Mouse (Mus musculus) MEL (cell line): Measurements from ENCODE around the gene 2010300C02Rik. TPM values are rescaled to one million over a fixed set of nuclear protein-coding genes. Genes with fewer than 3 reads are reported as not detected.
A peak's percentile ranks its signal among the peaks of the same experiment; 100 is the strongest.

Experiments used
- DNase-seq: peaks from one replicate; pipeline ENCODE4 v3.0.0; 2011; ENCODE audit warnings: low read depth, low spot score
- H3K27ac ChIP-seq: 2 replicates; pipeline ENCODE4 v1.5.1; 2012; ENCODE audit warnings: low read depth, mild to moderate bottlenecking, control low read depth, low read length, moderate library complexity; ENCODE audit not compliant: control insufficient read depth
- H3K27me3 ChIP-seq, 2 experiments: fragments of 150-350 bp in 1 of 2; sonication (generic) in 1 of 2; 2 replicates each; pipeline ENCODE4 v1.6.1; 2012; ENCODE audit warnings: low read length in 2 of 2, mild to moderate bottlenecking in 2 of 2, improper control_type of control experiment in 1 of 2, moderate library complexity in 1 of 2; ENCODE audit not compliant: insufficient read depth in 2 of 2, control insufficient read depth in 1 of 2
- H3K36me3 ChIP-seq, 2 experiments: 2 replicates each; pipeline ENCODE4 v1.6.1; 2012 to 2014; ENCODE audit warnings: low read length in 2 of 2, improper control_type of control experiment in 1 of 2, inconsistent platforms in 1 of 2, mild to moderate bottlenecking in 1 of 2; ENCODE audit not compliant: insufficient read depth in 2 of 2, control insufficient read depth in 1 of 2
- H3K4me1 ChIP-seq, 2 experiments: fragments of 150-350 bp in 1 of 2; sonication (generic) in 1 of 2; 2 replicates each; pipeline ENCODE4 v1.6.1; 2012; ENCODE audit warnings: low read length in 2 of 2, improper control_type of control experiment in 1 of 2, mild to moderate bottlenecking in 1 of 2; ENCODE audit not compliant: insufficient read depth in 2 of 2, control insufficient read depth in 1 of 2
- H3K4me3 ChIP-seq, 2 experiments: fragments of 150-350 bp in 1 of 2; sonication (generic) in 1 of 2; 2 replicates each; pipeline ENCODE4 v1.5.1; 2012; ENCODE audit warnings: low read depth in 2 of 2, low read length in 2 of 2, mild to moderate bottlenecking in 2 of 2, moderate library complexity in 2 of 2, control low read depth in 1 of 2, improper control_type of control experiment in 1 of 2; ENCODE audit not compliant: control insufficient read depth in 1 of 2, insufficient read depth in 1 of 2
- H3K79me2 ChIP-seq: 2 replicates; pipeline ENCODE4 v1.6.1; 2012; ENCODE audit warnings: mild to moderate bottlenecking, low read length, moderate library complexity; ENCODE audit not compliant: control insufficient read depth, poor library complexity, insufficient read depth
- H3K9ac ChIP-seq: 2 replicates; pipeline ENCODE4 v1.6.1; 2012; ENCODE audit warnings: low read depth, mild to moderate bottlenecking, control low read depth, low read length, moderate library complexity; ENCODE audit not compliant: control insufficient read depth, poor library complexity, severe bottlenecking
- H3K9me3 ChIP-seq: fragments of 150-350 bp; sonication (generic); replicated peaks from 2 replicates; pipeline ENCODE4 v1.6.1; 2012; ENCODE audit warnings: mild to moderate bottlenecking, low read length, improper control_type of control experiment, moderate library complexity; ENCODE audit not compliant: insufficient read depth
- BHLHE40 ChIP-seq: IDR thresholded peaks from 2 replicates; pipeline ENCODE4 v1.6.1; 2012; ENCODE audit warnings: low read depth, mild to moderate bottlenecking, inconsistent platforms, low read length, improper control_type of control experiment, borderline replicate concordance
- CHD2 ChIP-seq: IDR thresholded peaks from 2 replicates; pipeline ENCODE4 v1.6.1; 2011; ENCODE audit warnings: low read length, improper control_type of control experiment
- CTCF ChIP-seq, 3 experiments: IDR thresholded peaks in 2 of 3; conservative IDR thresholded peaks in 1 of 3; 2 replicates each; pipeline ENCODE4 v1.5.1; 2011 to 2012; ENCODE audit warnings: low read length in 3 of 3, low read depth in 2 of 3, mild to moderate bottlenecking in 2 of 3, improper control_type of control experiment in 1 of 3, inconsistent platforms in 1 of 3, mixed read lengths in 1 of 3, moderate library complexity in 1 of 3; ENCODE audit not compliant: control insufficient read depth in 1 of 3, insufficient read depth in 1 of 3, poor library complexity in 1 of 3, severe bottlenecking in 1 of 3
- E2F4 ChIP-seq: IDR thresholded peaks from 2 replicates; pipeline ENCODE4 v1.6.1; 2011; ENCODE audit warnings: low read depth, low read length, improper control_type of control experiment, borderline replicate concordance
- ELF1 ChIP-seq: IDR thresholded peaks from 2 replicates; pipeline ENCODE4 v1.6.1; 2014; ENCODE audit warnings: low read depth, mild to moderate bottlenecking, inconsistent platforms, low read length, improper control_type of control experiment, moderate library complexity
- EP300 ChIP-seq, 2 experiments: IDR thresholded peaks; 2 replicates each; pipeline ENCODE4 v1.6.1; 2011; ENCODE audit warnings: improper control_type of control experiment in 2 of 2, low read length in 2 of 2, low read depth in 1 of 2, mild to moderate bottlenecking in 1 of 2
- ETS1 ChIP-seq: IDR thresholded peaks from 2 replicates; pipeline ENCODE4 v1.6.1; 2012; ENCODE audit warnings: low read depth, mild to moderate bottlenecking, inconsistent platforms, low read length, improper control_type of control experiment, moderate library complexity
- GABPA ChIP-seq: IDR thresholded peaks from 2 replicates; pipeline ENCODE4 v1.6.1; 2012; ENCODE audit warnings: low read depth, mild to moderate bottlenecking, inconsistent platforms, low read length, improper control_type of control experiment, moderate library complexity
- GATA1 ChIP-seq: IDR thresholded peaks from 2 replicates; pipeline ENCODE4 v1.6.1; 2011; ENCODE audit warnings: low read depth, low read length, improper control_type of control experiment
- JUND ChIP-seq: IDR thresholded peaks from 2 replicates; pipeline ENCODE4 v1.6.1; 2011; ENCODE audit warnings: low read depth, mild to moderate bottlenecking, improper control_type of control experiment, low read length
- KAT2A ChIP-seq: conservative IDR thresholded peaks from 2 replicates; pipeline ENCODE4 v1.6.1; 2012; ENCODE audit warnings: low read depth, low read length, improper control_type of control experiment, inconsistent platforms
- MAFK ChIP-seq: IDR thresholded peaks from 2 replicates; pipeline ENCODE4 v1.6.1; 2011; ENCODE audit warnings: low read depth, mild to moderate bottlenecking, low read length, improper control_type of control experiment, borderline replicate concordance
- MAX ChIP-seq: IDR thresholded peaks from 2 replicates; pipeline ENCODE4 v1.6.1; 2011; ENCODE audit warnings: low read length, improper control_type of control experiment
- MAZ ChIP-seq: IDR thresholded peaks from 2 replicates; pipeline ENCODE4 v1.6.1; 2012; ENCODE audit warnings: low read depth, mild to moderate bottlenecking, inconsistent platforms, low read length, improper control_type of control experiment
- MEF2A ChIP-seq: IDR thresholded peaks from 2 replicates; pipeline ENCODE4 v1.6.1; 2014; ENCODE audit warnings: low read depth, mild to moderate bottlenecking, inconsistent platforms, low read length, improper control_type of control experiment; ENCODE audit not compliant: poor library complexity, insufficient replicate concordance, severe bottlenecking; ENCODE audit errors: extremely low read depth
- MXI1 ChIP-seq: IDR thresholded peaks from 2 replicates; pipeline ENCODE4 v1.6.1; 2011; ENCODE audit warnings: mild to moderate bottlenecking, low read depth, low read length, improper control_type of control experiment
- MYC ChIP-seq: IDR thresholded peaks from 2 replicates; pipeline ENCODE4 v1.6.1; 2011; ENCODE audit warnings: low read depth, mild to moderate bottlenecking, low read length, improper control_type of control experiment, moderate library complexity
- NELFE ChIP-seq: IDR thresholded peaks from 2 replicates; pipeline ENCODE4 v1.6.1; 2011; ENCODE audit warnings: low read depth, low read length, improper control_type of control experiment
- NRF1 ChIP-seq: IDR thresholded peaks from 2 replicates; pipeline ENCODE4 v1.6.1; 2014; ENCODE audit warnings: low read depth, mild to moderate bottlenecking, inconsistent platforms, low read length, improper control_type of control experiment, moderate library complexity; ENCODE audit not compliant: poor library complexity, insufficient read depth, severe bottlenecking
- RAD21 ChIP-seq: IDR thresholded peaks from 2 replicates; pipeline ENCODE4 v1.6.1; 2011; ENCODE audit warnings: mild to moderate bottlenecking, low read depth, low read length, improper control_type of control experiment
- RCOR1 ChIP-seq: IDR thresholded peaks from 2 replicates; pipeline ENCODE4 v1.6.1; 2012; ENCODE audit warnings: low read depth, mild to moderate bottlenecking, inconsistent platforms, low read length, improper control_type of control experiment
- SIN3A ChIP-seq: IDR thresholded peaks from 2 replicates; pipeline ENCODE4 v1.6.1; 2012; ENCODE audit warnings: low read length, improper control_type of control experiment, inconsistent platforms
- SMC3 ChIP-seq: IDR thresholded peaks from 2 replicates; pipeline ENCODE4 v1.6.1; 2011; ENCODE audit warnings: low read depth, low read length, improper control_type of control experiment
- TAL1 ChIP-seq: IDR thresholded peaks from 2 replicates; pipeline ENCODE4 v1.6.1; 2012; ENCODE audit warnings: mild to moderate bottlenecking, inconsistent platforms, low read length, moderate library complexity, mixed read lengths
- TBP ChIP-seq: IDR thresholded peaks from 2 replicates; pipeline ENCODE4 v1.8.0; 2011; ENCODE audit warnings: low read depth, low read length, improper control_type of control experiment
- TCF12 ChIP-seq: IDR thresholded peaks from 2 replicates; pipeline ENCODE4 v1.6.1; 2014; ENCODE audit warnings: low read depth, mild to moderate bottlenecking, inconsistent platforms, low read length, improper control_type of control experiment, moderate library complexity
- ZC3H11A ChIP-seq: IDR thresholded peaks from 2 replicates; pipeline ENCODE4 v1.6.1; 2012; ENCODE audit warnings: low read depth, mild to moderate bottlenecking, inconsistent platforms, low read length, improper control_type of control experiment
- ZKSCAN1 ChIP-seq: IDR thresholded peaks from 2 replicates; pipeline ENCODE4 v1.6.1; 2012; ENCODE audit warnings: low read depth, mild to moderate bottlenecking, inconsistent platforms, low read length, improper control_type of control experiment, moderate library complexity
- ZNF384 ChIP-seq: IDR thresholded peaks from 2 replicates; pipeline ENCODE4 v1.6.1; 2012; ENCODE audit warnings: low read depth, mild to moderate bottlenecking, inconsistent platforms, low read length, improper control_type of control experiment
- polyA plus RNA-seq, 2 experiments: library from polyadenylated mRNA; stranded (reverse) in 1 of 2; unstranded in 1 of 2; fragments of >175 nt in 1 of 2; fragments of >200 nt in 1 of 2; gene quantifications; 2 replicates each; pipeline versions ENCODE4 v1.2.1 to v1.2.4; 2012; ENCODE audit warnings: low replicate concordance in 2 of 2, low read depth in 1 of 2; ENCODE audit not compliant: insufficient read length in 2 of 2, insufficient read depth in 1 of 2, missing spikeins in 1 of 2
- total RNA-seq: library from RNA; depleted of rRNA; stranded (reverse); fragments of 300-350 nt; gene quantifications from 2 replicates; pipeline ENCODE4 v1.2.3, GENCODE M21; 2012

2010300C02Rik gene
- total and polyA plus RNA-seq, 3 experiments: not detected

GRCm38 (mm10) chr1:37744650-37745259 lies 24.9 kb upstream of the 2010300C02Rik start:
- Histone ChIP-seq H3K27ac (no peak overlapping the region), H3K79me2 (no peaks in the 10 kb centered on the region), H3K36me3 (peaks cover 0 to 8% of the 10 kb centered on the region in 2 experiments; a peak in 2 of 4 replicates), H3K9ac (no peak overlapping the region), H3K9me3 (no peaks in the 10 kb centered on the region), H3K27me3 (peaks cover 4 to 5% of the 10 kb centered on the region in 2 experiments; a peak in 3 of 4 replicates), H3K4me3 (no peak overlapping the region), H3K4me1 (peaks cover 7 to 19% of the 10 kb centered on the region in 2 experiments)
- TF ChIP-seq GATA1 (peak; percentile 92), CHD2 (no peak), CTCF (IDR thresholded peaks at IDR 0.05 in 2 of 3, conservative IDR thresholded peaks at IDR 0.05 in 1 of 3; ENCODE audit: control insufficient read depth in 1 of 3, insufficient read depth in 1 of 3, low read depth in 2 of 3, low read length in 3 of 3, poor library complexity in 1 of 3, severe bottlenecking in 1 of 3) (no peak), GABPA (0 out of 2 replicates have a peak, but pooled peaks have one; percentile 41), MEF2A (no peak), ZC3H11A (no peak), MAFK (peak; percentile 65; the same call in 1 of the 2 replicates), TAL1 (peak; percentile 89), ELF1 (peak; percentile 57), MXI1 (peak; percentile 51), ZKSCAN1 (0 out of 2 replicates have a peak, but pooled peaks have one; percentile 29), ZNF384 (peak; percentile 97), JUND (0 out of 2 replicates have a peak, but pooled peaks have one; percentile 40), SMC3 (no peak), KAT2A (peak; percentile 43), E2F4 (no peak), NRF1 (no peak), TCF12 (peak; percentile 97), MYC (no peak), TBP (no peak), ETS1 (peak; percentile 98), SIN3A (peak; percentile 82), NELFE (0 out of 2 replicates have a peak, but pooled peaks have one; percentile 25), BHLHE40 (peak; percentile 61; the same call in 1 of the 2 replicates), MAX (peak; percentile 56; the same call in 1 of the 2 replicates), EP300 (IDR thresholded peaks at IDR 0.05; ENCODE audit: low read depth in 1 of 2, low read length in 2 of 2) (peak; percentile 92), MAZ (0 out of 2 replicates have a peak, but pooled peaks have one; percentile 66), RAD21 (no peak), RCOR1 (peak; percentile 92)
- peak; percentile 82 for DNase-seq
